Mouse (Mus musculus) thymus, postnatal 4 days (tissue): ENCODE results near the gene Stx8.

Source experiments
- DNase-seq: peaks from one replicate; pipeline ENCODE4 v3.0.0; 2021

The Stx8 gene

GRCm38 (mm10) chr11:68244992-68245261, 278.9 kb downstream of the Stx8 start:
- DNase-seq: no peak

DNA sequence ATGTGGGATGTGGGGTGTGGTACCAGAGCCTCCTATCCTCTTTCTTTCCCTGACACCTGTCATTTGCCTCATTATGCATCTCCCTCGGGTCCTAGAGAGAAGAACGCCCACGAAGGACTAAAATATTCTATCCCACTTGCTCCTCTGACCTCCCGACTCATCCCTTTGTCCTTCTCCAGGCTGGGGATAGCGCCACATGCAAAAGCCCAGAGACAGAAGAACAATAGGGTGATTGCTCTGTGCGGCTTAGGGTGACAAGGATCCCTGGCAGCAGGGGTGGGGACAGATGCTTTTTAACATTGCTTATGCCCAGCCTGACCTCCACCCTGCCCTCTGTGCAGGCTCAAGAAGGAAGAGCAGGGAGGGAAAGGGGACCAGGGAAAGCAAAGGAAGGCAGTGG, 281.9 kb downstream of the Stx8 start:
- no peak for DNase-seq

DNA sequence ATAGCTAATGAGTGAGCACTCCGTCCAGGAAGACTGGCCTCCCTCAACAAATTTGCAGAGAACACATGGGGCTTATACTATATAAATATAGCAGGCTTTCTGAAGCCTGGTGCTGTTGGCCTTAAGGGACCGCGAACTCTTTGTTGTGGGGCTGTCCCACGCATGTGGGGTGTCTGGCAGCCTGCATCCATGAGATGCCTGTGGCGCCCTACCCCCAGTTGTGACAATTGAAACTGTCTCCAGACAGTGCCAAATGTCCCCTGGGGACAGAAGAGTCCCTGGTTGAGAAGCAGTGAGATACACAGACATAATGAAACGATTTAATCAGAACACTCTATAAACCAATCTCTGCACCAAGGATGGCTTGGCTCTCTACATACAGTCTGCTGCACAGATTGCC, 284.1 kb downstream of the Stx8 start:
- no peak for DNase-seq

GRCm38 (mm10) chr11:68253531-68253930, 287.5 kb downstream of the Stx8 start:
- peak; percentile 45 for DNase-seq
